Mouse (Mus musculus) midbrain, embryonic 16.5 days (tissue): ENCODE measurements at regions not wholly inside any gene's neighbourhood (a gene's known extent, or its start where the extent isn't known, plus 50 kb on each side); places are given as distances from the start of the nearest gene placed in this dataset.

ENCODE experiments used
- ATAC-seq: fragments of 200-750 bp; cut with Nextera tagmentation; 2 replicates; pipeline ENCODE4 v1.8.0; 2017; ENCODE audit warnings: moderate TSS enrichment
- H3K27ac ChIP-seq: fragments of 300-500 bp; sonication (generic); 2 replicates; pipeline ENCODE4 v1.5.1; 2014; ENCODE audit warnings: mild to moderate bottlenecking, low read length, mixed read lengths
- H3K27me3 ChIP-seq: fragments of 300-500 bp; sonication (generic); 2 replicates; pipeline ENCODE4 v1.6.1; 2014; ENCODE audit warnings: low read depth, low read length, mixed read lengths; ENCODE audit not compliant: control insufficient read depth, insufficient read depth
- H3K36me3 ChIP-seq: fragments of 300-500 bp; sonication (generic); 2 replicates; pipeline ENCODE4 v1.6.1; 2014; ENCODE audit warnings: mild to moderate bottlenecking, low read length, moderate library complexity, mixed read lengths; ENCODE audit not compliant: control insufficient read depth, insufficient read depth
- H3K4me1 ChIP-seq: fragments of 300-500 bp; sonication (generic); 2 replicates; pipeline ENCODE4 v1.6.1; 2014; ENCODE audit warnings: mild to moderate bottlenecking, low read length, mixed read lengths; ENCODE audit not compliant: control insufficient read depth, insufficient read depth
- H3K4me2 ChIP-seq: fragments of 300-500 bp; sonication (generic); 2 replicates; pipeline ENCODE4 v1.6.1; 2014; ENCODE audit warnings: mild to moderate bottlenecking, low read length, mixed read lengths
- H3K4me3 ChIP-seq: fragments of 300-500 bp; sonication (generic); 2 replicates; pipeline ENCODE4 v1.5.1; 2014; ENCODE audit warnings: low read depth, mild to moderate bottlenecking, low read length, moderate library complexity, mixed read lengths
- H3K9ac ChIP-seq: fragments of 300-500 bp; sonication (generic); 2 replicates; pipeline ENCODE4 v1.6.1; 2014; ENCODE audit warnings: low read depth, low read length, mixed read lengths
- H3K9me3 ChIP-seq: fragments of 300-500 bp; sonication (generic); replicated peaks from 2 replicates; pipeline ENCODE4 v1.6.1; 2014; ENCODE audit warnings: mild to moderate bottlenecking, low read length, mixed read lengths; ENCODE audit not compliant: control insufficient read depth, poor library complexity, severe bottlenecking
- WGBS: fragments of 180-500 bp; shearing (Covaris S2); extraction: QIAGEN DNeasy Blood & Tissue Kit; methylation state at CpG from one replicate; pipeline ENCODE4 v1.1.7; 2014; 5-methylcytosine and 5-hydroxymethylcytosine counted together

- Histone ChIP-seq H3K4me3 (no peak overlapping the region), H3K9ac (no peak overlapping the region), H3K9me3 (no peaks in the 10 kb centered on the region; the same call in 1 of the 2 replicates), H3K4me2 (no peak overlapping the region), H3K27me3 (no peaks in the 10 kb centered on the region), H3K27ac (no peak overlapping the region), H3K36me3 (no peaks in the 10 kb centered on the region), H3K4me1 (no peaks in the 10 kb centered on the region)
- 39% methylated on average over 7 of the region's 7 CpGs for WGBS
- ATAC-seq: no peak
Measured at GRCm38 (mm10) chr14:120102010-120102748, 59.9 kb upstream of the Oxgr1 start.

- Histone ChIP-seq H3K9me3 (no peaks in the 10 kb centered on the region; the same call in 1 of the 2 replicates), H3K27me3 (no peaks in the 10 kb centered on the region), H3K36me3 (no peaks in the 10 kb centered on the region), H3K9ac (no peak overlapping the region), H3K4me3 (no peak overlapping the region), H3K4me2 (no peak overlapping the region), H3K4me1 (no peaks in the 10 kb centered on the region), H3K27ac (no peak overlapping the region)
- 69% methylated on average over 1 of the region's 1 CpGs for whole genome bisulfite sequencing
- no peak for ATAC-seq
Measured at GRCm38 (mm10) chr14:120102749-120103142, 60.5 kb upstream of the Oxgr1 start.

GRCm38 (mm10) chr14:120109846-120110245, 67.6 kb upstream of the Oxgr1 start:
- Histone ChIP-seq H3K9ac (no peak overlapping the region), H3K27ac (no peak overlapping the region), H3K4me3 (no peak overlapping the region), H3K27me3 (no peaks in the 10 kb centered on the region), H3K36me3 (no peaks in the 10 kb centered on the region), H3K9me3 (no peaks in the 10 kb centered on the region), H3K4me1 (no peaks in the 10 kb centered on the region), H3K4me2 (no peak overlapping the region)
- no peak for ATAC-seq
- 92% methylated on average over 1 of the region's 1 CpGs for WGBS

GRCm38 (mm10) chr14:120113316-120113715, 71.1 kb upstream of the Oxgr1 start:
- Histone ChIP-seq H3K9ac (no peak overlapping the region), H3K27ac (no peak overlapping the region), H3K4me1 (no peaks in the 10 kb centered on the region), H3K4me3 (no peak overlapping the region), H3K4me2 (no peak overlapping the region), H3K27me3 (no peaks in the 10 kb centered on the region), H3K36me3 (no peaks in the 10 kb centered on the region), H3K9me3 (no peaks in the 10 kb centered on the region)
- WGBS: 66% methylated on average over 4 of the region's 4 CpGs
- ATAC-seq: no peak

- Histone ChIP-seq H3K4me1 (no peaks in the 10 kb centered on the region), H3K4me2 (no peak overlapping the region), H3K27me3 (no peaks in the 10 kb centered on the region), H3K9ac (no peak overlapping the region), H3K9me3 (no peaks in the 10 kb centered on the region), H3K27ac (no peak overlapping the region), H3K36me3 (no peaks in the 10 kb centered on the region), H3K4me3 (no peak overlapping the region)
- WGBS: 92% methylated on average over 7 of the region's 7 CpGs
- no peak for ATAC-seq
Measured at GRCm38 (mm10) chr14:120118582-120118981, 76.3 kb upstream of the Oxgr1 start.

GRCm38 (mm10) chr14:120119094-120119501, 76.9 kb upstream of the Oxgr1 start:
- Histone ChIP-seq H3K9me3 (no peaks in the 10 kb centered on the region), H3K27me3 (no peaks in the 10 kb centered on the region), H3K4me3 (no peak overlapping the region), H3K4me1 (no peaks in the 10 kb centered on the region), H3K9ac (no peak overlapping the region), H3K4me2 (no peak overlapping the region), H3K27ac (no peak overlapping the region), H3K36me3 (no peaks in the 10 kb centered on the region)
- WGBS: 97% methylated on average over 5 of the region's 5 CpGs
- no peak for ATAC-seq

- H3K9me3 ChIP-seq: no peaks in the 10 kb centered on the region
- H3K36me3 ChIP-seq: no peaks in the 10 kb centered on the region
- 75% methylated on average over 5 of the region's 5 CpGs for WGBS
- no peaks in the 10 kb centered on the region for H3K27me3 ChIP-seq
- H3K9ac ChIP-seq: no peak overlapping the region
- H3K4me2 ChIP-seq: no peak overlapping the region
- no peaks in the 10 kb centered on the region for H3K4me1 ChIP-seq
- no peak overlapping the region for H3K4me3 ChIP-seq
- H3K27ac ChIP-seq: no peak overlapping the region
- no peak for ATAC-seq
Measured at GRCm38 (mm10) chr14:120119506-120119905, 77.3 kb upstream of the Oxgr1 start.

GRCm38 (mm10) chr14:120120261-120120660, 78.0 kb upstream of the Oxgr1 start:
- no peaks in the 10 kb centered on the region for H3K36me3 ChIP-seq
- WGBS: 95% methylated on average over 5 of the region's 5 CpGs
- no peaks in the 10 kb centered on the region for H3K4me1 ChIP-seq
- no peak overlapping the region for H3K9ac ChIP-seq
- no peak overlapping the region for H3K4me3 ChIP-seq
- H3K9me3 ChIP-seq: no peaks in the 10 kb centered on the region
- no peak overlapping the region for H3K4me2 ChIP-seq
- H3K27ac ChIP-seq: no peak overlapping the region
- ATAC-seq: no peak
- H3K27me3 ChIP-seq: no peaks in the 10 kb centered on the region

GRCm38 (mm10) chr14:120125315-120125714, 83.1 kb upstream of the Oxgr1 start:
- 97% methylated on average over 5 of the region's 5 CpGs for WGBS
- Histone ChIP-seq H3K27ac (no peak overlapping the region), H3K4me1 (no peaks in the 10 kb centered on the region), H3K27me3 (no peaks in the 10 kb centered on the region), H3K9ac (no peak overlapping the region), H3K36me3 (no peaks in the 10 kb centered on the region), H3K4me2 (no peak overlapping the region), H3K9me3 (no peaks in the 10 kb centered on the region), H3K4me3 (no peak overlapping the region)
- no peak for ATAC-seq
